Mouse (Mus musculus) heart, embryonic 14.5 days (tissue): ENCODE data around the gene Smad6. TPM values are rescaled to one million over a fixed set of nuclear protein-coding genes. Genes with fewer than 3 reads are reported as not detected.

Experiments used
- ATAC-seq: fragments of 200-750 bp; cut with Nextera tagmentation; 2 replicates; pipeline ENCODE4 v1.8.0; 2017; ENCODE audit warnings: low read depth, moderate TSS enrichment; ENCODE audit not compliant: insufficient number of reproducible peaks, insufficient read depth, low FRiP score
- H3K27ac ChIP-seq, 2 experiments: fragments of 200-500 bp in 1 of 2; fragments of 300-500 bp in 1 of 2; sonication (generic) in 1 of 2; replicated peaks in 1 of 2; 2 replicates each; pipeline ENCODE4 v1.5.1; 2012 to 2014; ENCODE audit warnings: low read depth in 2 of 2, low read length in 2 of 2, control low read depth in 1 of 2, mild to moderate bottlenecking in 1 of 2, mixed read lengths in 1 of 2; ENCODE audit not compliant: control insufficient read depth in 1 of 2, insufficient read depth in 1 of 2
- H3K27me3 ChIP-seq: fragments of 300-500 bp; sonication (generic); 2 replicates; pipeline ENCODE4 v1.6.1; 2014; ENCODE audit warnings: mild to moderate bottlenecking, low read length, control low read depth; ENCODE audit not compliant: control insufficient read depth, insufficient read depth
- H3K36me3 ChIP-seq: fragments of 300-500 bp; sonication (generic); 2 replicates; pipeline ENCODE4 v1.6.1; 2014; ENCODE audit warnings: mild to moderate bottlenecking, control low read depth, low read length, mixed read lengths; ENCODE audit not compliant: control insufficient read depth, insufficient read depth
- H3K4me1 ChIP-seq, 2 experiments: fragments of 200-500 bp in 1 of 2; fragments of 300-500 bp in 1 of 2; sonication (generic) in 1 of 2; 2 replicates each; pipeline ENCODE4 v1.6.1; 2012 to 2014; ENCODE audit warnings: low read length in 2 of 2, control low read depth in 1 of 2, mixed read lengths in 1 of 2; ENCODE audit not compliant: control insufficient read depth in 2 of 2, insufficient read depth in 2 of 2
- H3K4me2 ChIP-seq: fragments of 300-500 bp; sonication (generic); 2 replicates; pipeline ENCODE4 v1.6.1; 2014; ENCODE audit warnings: mild to moderate bottlenecking, low read length
- H3K4me3 ChIP-seq, 2 experiments: fragments of 200-500 bp in 1 of 2; fragments of 300-500 bp in 1 of 2; sonication (generic) in 1 of 2; 2 replicates each; pipeline ENCODE4 v1.5.1; 2012 to 2014; ENCODE audit warnings: low read length in 2 of 2, mild to moderate bottlenecking in 2 of 2, control low read depth in 1 of 2, low read depth in 1 of 2, moderate library complexity in 1 of 2; ENCODE audit not compliant: control insufficient read depth in 1 of 2, insufficient read depth in 1 of 2
- H3K9ac ChIP-seq: fragments of 300-500 bp; sonication (generic); 2 replicates; pipeline ENCODE4 v1.6.1; 2014; ENCODE audit warnings: mild to moderate bottlenecking, low read length
- H3K9me3 ChIP-seq: fragments of 300-500 bp; sonication (generic); 2 replicates; pipeline ENCODE4 v1.6.1; 2016; ENCODE audit warnings: low read length, control low read depth; ENCODE audit not compliant: control insufficient read depth
- WGBS: fragments of 180-500 bp; shearing (Covaris S2); extraction: QIAGEN DNeasy Blood & Tissue Kit; methylation state at CpG from one replicate; pipeline ENCODE4 v1.1.7; 2014; 5-methylcytosine and 5-hydroxymethylcytosine counted together
- polyA plus RNA-seq: library from polyadenylated mRNA; unstranded; fragments of >200 nt; fragmentation: Nextera tagmentation; extraction: Ambion mirVana; gene quantifications from 2 replicates; pipeline ENCODE4 v1.2.1, GENCODE M21; 2014

Smad6 gene
- polyA plus RNA-seq, 1 experiment from 2014 or later: 30.8 TPM

GRCm38 (mm10) chr9:63993256-63993655 lies 28.6 kb downstream of the Smad6 start:
- Histone ChIP-seq H3K9ac (peak overlapping the region; percentile 43; the same call in 1 of the 2 replicates), H3K36me3 (peaks cover 72% of the 10 kb centered on the region), H3K4me3 (no peak overlapping the region), H3K27ac (peak overlapping the region in 1 of 2 experiments; percentile 64; a peak in 2 of 4 replicates), H3K9me3 (no peaks in the 10 kb centered on the region), H3K27me3 (no peaks in the 10 kb centered on the region), H3K4me2 (no peak overlapping the region), H3K4me1 (peaks cover 26 to 63% of the 10 kb centered on the region in 2 experiments)
- ATAC-seq: no peak
- 84% methylated on average over 5 of the region's 5 CpGs for WGBS

- Histone ChIP-seq H3K4me2 (no peak overlapping the region), H3K4me3 (no peak overlapping the region), H3K27me3 (no peaks in the 10 kb centered on the region), H3K27ac (peak overlapping the region in 1 of 2 experiments; percentile 64; a peak in 2 of 4 replicates), H3K9ac (peak overlapping the region; percentile 43), H3K36me3 (peaks cover 72% of the 10 kb centered on the region), H3K4me1 (peaks cover 26 to 67% of the 10 kb centered on the region in 2 experiments), H3K9me3 (no peaks in the 10 kb centered on the region)
- WGBS: 33% methylated on average over 4 of the region's 4 CpGs
- no peak for ATAC-seq
Observed at GRCm38 (mm10) chr9:63992761-63993160, 29.1 kb downstream of the Smad6 start.

GRCm38 (mm10) chr9:63991193-63991592 lies 30.7 kb downstream of the Smad6 start:
- H3K27me3 ChIP-seq: no peaks in the 10 kb centered on the region
- no peak overlapping the region for H3K4me2 ChIP-seq
- H3K9me3 ChIP-seq: no peaks in the 10 kb centered on the region
- no peak overlapping the region for H3K9ac ChIP-seq
- peaks cover 74% of the 10 kb centered on the region for H3K36me3 ChIP-seq
- H3K4me1 ChIP-seq: peaks cover 31 to 74% of the 10 kb centered on the region in 2 experiments
- 0 out of 4 replicates have a peak overlapping the region, but pooled peaks of 1 of the 2 experiments have one; percentile 9 for H3K27ac ChIP-seq
- H3K4me3 ChIP-seq: no peak overlapping the region
- no peak for ATAC-seq
- WGBS: 70% methylated on average over 4 of the region's 4 CpGs

GRCm38 (mm10) chr9:63989641-63990040 lies 32.2 kb downstream of the Smad6 start:
- ATAC-seq: no peak
- Histone ChIP-seq H3K4me1 (peaks cover 36 to 89% of the 10 kb centered on the region in 2 experiments), H3K27me3 (no peaks in the 10 kb centered on the region), H3K27ac (peak overlapping the region; percentile 9 to 55; a peak in 3 of 4 replicates), H3K36me3 (peaks cover 58% of the 10 kb centered on the region), H3K9ac (no peak overlapping the region; the same call in 1 of the 2 replicates), H3K9me3 (no peaks in the 10 kb centered on the region), H3K4me3 (no peak overlapping the region), H3K4me2 (no peak overlapping the region)
- WGBS: 25% methylated on average over 8 of the region's 8 CpGs

GRCm38 (mm10) chr9:63989214-63989613 lies 32.6 kb downstream of the Smad6 start:
- H3K4me1 ChIP-seq: peaks cover 41 to 94% of the 10 kb centered on the region in 2 experiments
- no peak for ATAC-seq
- peak overlapping the region in 1 of 2 experiments; percentile 55; a peak in 3 of 4 replicates for H3K27ac ChIP-seq
- H3K27me3 ChIP-seq: no peaks in the 10 kb centered on the region
- H3K4me2 ChIP-seq: no peak overlapping the region
- peaks cover 54% of the 10 kb centered on the region for H3K36me3 ChIP-seq
- no peak overlapping the region for H3K9ac ChIP-seq
- no peaks in the 10 kb centered on the region for H3K9me3 ChIP-seq
- H3K4me3 ChIP-seq: no peak overlapping the region
- WGBS: 55% methylated on average over 12 of the region's 12 CpGs

- no peaks in the 10 kb centered on the region for H3K9me3 ChIP-seq
- WGBS: 61% methylated on average over 6 of the region's 6 CpGs
- H3K9ac ChIP-seq: peak overlapping the region; percentile 9
- ATAC-seq: no peak
- no peak overlapping the region for H3K4me3 ChIP-seq
- H3K36me3 ChIP-seq: peaks cover 27% of the 10 kb centered on the region
- peaks cover 68 to 91% of the 10 kb centered on the region in 2 experiments for H3K4me1 ChIP-seq
- peak overlapping the region; percentile 21 to 55; a peak in 3 of 4 replicates for H3K27ac ChIP-seq
- H3K4me2 ChIP-seq: no peak overlapping the region
- no peaks in the 10 kb centered on the region for H3K27me3 ChIP-seq
Observed at GRCm38 (mm10) chr9:63985125-63985524, 36.7 kb downstream of the Smad6 start.

- Histone ChIP-seq H3K9ac (no peak overlapping the region), H3K36me3 (peaks cover 21% of the 10 kb centered on the region), H3K27me3 (no peaks in the 10 kb centered on the region), H3K9me3 (no peaks in the 10 kb centered on the region), H3K4me2 (no peak overlapping the region), H3K4me3 (no peak overlapping the region), H3K27ac (peak overlapping the region; percentile 41 to 48; a peak in 2 of 4 replicates), H3K4me1 (peaks cover 70 to 92% of the 10 kb centered on the region in 2 experiments)
- 75% methylated on average over 12 of the region's 12 CpGs for WGBS
- no peak for ATAC-seq
Observed at GRCm38 (mm10) chr9:63982937-63983632, 38.8 kb downstream of the Smad6 start.
